Mouse (Mus musculus) hindbrain, embryonic 11.5 days (tissue): Measurements from ENCODE around the gene Treml1. TPM values are rescaled to one million over a fixed set of nuclear protein-coding genes. Genes with fewer than 3 reads are reported as not detected.
A peak's percentile ranks its signal among the peaks of the same experiment; 100 is the strongest.

Source experiments
- ATAC-seq: fragments of 200-750 bp; cut with Nextera tagmentation; 2 replicates; pipeline ENCODE4 v1.8.0; 2017; ENCODE audit warnings: mild to moderate bottlenecking, moderate TSS enrichment, moderate library complexity; ENCODE audit not compliant: low FRiP score
- DNase-seq: peaks from one replicate; pipeline ENCODE4 v3.0.0-alpha.2; 2015; ENCODE audit warnings: low spot score
- H3K27ac ChIP-seq: fragments of 300-500 bp; sonication (generic); 2 replicates; pipeline ENCODE4 v1.5.1; 2014; ENCODE audit warnings: mild to moderate bottlenecking, low read depth, low read length
- H3K27me3 ChIP-seq: fragments of 300-500 bp; sonication (generic); 2 replicates; pipeline ENCODE4 v1.6.1; 2014; ENCODE audit warnings: mild to moderate bottlenecking, low read length, moderate library complexity, mixed read lengths; ENCODE audit not compliant: control insufficient read depth, insufficient read depth
- H3K36me3 ChIP-seq: fragments of 300-500 bp; sonication (generic); 2 replicates; pipeline ENCODE4 v1.6.1; 2014; ENCODE audit warnings: mild to moderate bottlenecking, low read length, moderate library complexity, mixed read lengths; ENCODE audit not compliant: control insufficient read depth, insufficient read depth
- H3K4me1 ChIP-seq: fragments of 300-500 bp; sonication (generic); replicated peaks from 2 replicates; pipeline ENCODE4 v1.6.1; 2014; ENCODE audit warnings: low read length, mixed read lengths; ENCODE audit not compliant: control insufficient read depth, insufficient read depth
- H3K4me2 ChIP-seq: fragments of 300-500 bp; sonication (generic); replicated peaks from 2 replicates; pipeline ENCODE4 v1.6.1; 2014; ENCODE audit warnings: mild to moderate bottlenecking, low read depth, low read length
- H3K4me3 ChIP-seq: fragments of 300-500 bp; sonication (generic); 2 replicates; pipeline ENCODE4 v1.5.1; 2014; ENCODE audit warnings: low read depth, low read length
- H3K9ac ChIP-seq: fragments of 300-500 bp; sonication (generic); 2 replicates; pipeline ENCODE4 v1.6.1; 2014; ENCODE audit warnings: low read depth, low read length
- H3K9me3 ChIP-seq: fragments of 300-500 bp; sonication (generic); 2 replicates; pipeline ENCODE4 v1.6.1; 2016; ENCODE audit warnings: low read length; ENCODE audit not compliant: control insufficient read depth
- WGBS: fragments of 180-500 bp; shearing (Covaris S2); extraction: QIAGEN DNeasy Blood & Tissue Kit; methylation state at CpG from one replicate; pipeline ENCODE4 v1.1.7; 2014; 5-methylcytosine and 5-hydroxymethylcytosine counted together
- polyA plus RNA-seq: library from polyadenylated mRNA; unstranded; fragments of >200 nt; fragmentation: Nextera tagmentation; extraction: Ambion mirVana; gene quantifications from 2 replicates; pipeline ENCODE4 v1.2.1, GENCODE M21; 2014

The Treml1 gene
- polyA plus RNA-seq, 1 experiment from 2014 or later = 2.2 TPM

DNA sequence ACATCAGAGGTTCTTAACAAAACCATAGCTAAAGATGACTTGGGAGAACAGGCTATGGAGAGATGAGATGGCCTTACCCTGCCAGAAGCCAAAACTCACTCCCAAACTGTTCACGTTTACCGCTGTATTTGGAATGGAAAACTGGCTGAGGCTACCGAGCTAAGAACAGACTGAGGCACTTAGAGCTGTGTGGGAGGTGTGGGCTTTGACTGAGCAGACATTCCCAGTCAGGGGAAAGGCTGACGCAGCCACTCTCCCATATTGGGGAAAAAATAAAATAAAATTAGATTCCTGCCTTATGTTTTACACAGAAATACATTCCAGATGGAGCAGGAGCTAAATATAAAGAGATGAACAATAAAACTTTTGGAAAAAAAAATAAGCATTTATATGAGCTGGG, 33.1 kb upstream of the Treml1 start:
- H3K36me3 ChIP-seq = no peaks in the 10 kb centered on the region
- no peak overlapping the region for H3K27ac ChIP-seq
- ATAC-seq = no peak
- H3K9ac ChIP-seq = no peak overlapping the region
- no peaks in the 10 kb centered on the region for H3K27me3 ChIP-seq
- no peak for DNase-seq
- no peak overlapping the region for H3K4me3 ChIP-seq
- no peak overlapping the region for H3K4me2 ChIP-seq
- no peaks in the 10 kb centered on the region for H3K9me3 ChIP-seq
- 81% methylated on average over 4 of the region's 4 CpGs for WGBS
- H3K4me1 ChIP-seq = no peaks in the 10 kb centered on the region

DNA sequence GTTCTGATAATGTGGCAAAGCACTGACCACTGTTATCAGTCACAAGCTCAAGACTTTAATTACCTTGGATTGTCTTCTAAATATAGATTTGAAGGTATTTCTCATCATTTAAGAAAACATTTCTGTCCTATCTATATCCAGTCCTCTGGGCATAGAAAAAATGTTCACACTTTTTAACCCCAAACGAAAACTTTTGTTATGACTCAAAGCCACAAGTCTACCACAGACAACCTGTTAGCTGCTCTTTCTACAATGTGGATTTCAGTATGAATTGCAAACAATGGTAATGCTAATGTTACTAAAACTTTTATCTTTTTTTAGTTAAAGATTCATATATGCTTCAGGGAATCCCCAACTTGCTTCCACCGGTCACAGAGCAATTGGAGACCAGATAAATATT, 27.2 kb upstream of the Treml1 start:
- 95% methylated on average over 2 of the region's 2 CpGs for WGBS
- Histone ChIP-seq H3K4me2 (no peak overlapping the region), H3K4me3 (no peak overlapping the region), H3K27ac (no peak overlapping the region), H3K36me3 (no peaks in the 10 kb centered on the region), H3K4me1 (no peaks in the 10 kb centered on the region), H3K27me3 (no peaks in the 10 kb centered on the region), H3K9ac (no peak overlapping the region), H3K9me3 (no peaks in the 10 kb centered on the region)
- ATAC-seq = no peak
- DNase-seq = no peak

DNA sequence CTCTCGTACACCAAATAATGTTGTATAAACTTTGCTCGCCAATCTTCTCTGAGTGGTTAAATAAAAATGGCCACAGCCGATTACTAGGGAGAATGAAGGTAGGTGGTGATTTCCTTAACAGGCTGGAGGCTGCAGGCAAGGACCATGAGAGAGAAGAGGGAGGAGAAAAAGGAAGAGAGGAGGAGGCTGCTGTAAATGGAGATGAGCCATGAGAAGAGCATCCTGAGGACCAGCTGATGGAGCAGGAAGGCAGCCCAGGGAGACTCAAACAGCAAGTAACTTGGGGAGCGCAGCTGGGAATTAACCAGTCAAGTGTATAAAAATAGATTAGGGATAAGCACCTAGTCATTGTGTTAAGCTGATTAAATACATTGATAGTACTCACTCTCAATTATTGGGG, 25.5 kb upstream of the Treml1 start:
- no peak for ATAC-seq
- Histone ChIP-seq H3K4me1 (no peaks in the 10 kb centered on the region), H3K4me3 (no peak overlapping the region), H3K4me2 (no peak overlapping the region), H3K9me3 (no peaks in the 10 kb centered on the region), H3K36me3 (no peaks in the 10 kb centered on the region), H3K9ac (no peak overlapping the region), H3K27ac (no peak overlapping the region), H3K27me3 (no peaks in the 10 kb centered on the region)
- no peak for DNase-seq
- 90% methylated on average over 4 of the region's 4 CpGs for WGBS

DNA sequence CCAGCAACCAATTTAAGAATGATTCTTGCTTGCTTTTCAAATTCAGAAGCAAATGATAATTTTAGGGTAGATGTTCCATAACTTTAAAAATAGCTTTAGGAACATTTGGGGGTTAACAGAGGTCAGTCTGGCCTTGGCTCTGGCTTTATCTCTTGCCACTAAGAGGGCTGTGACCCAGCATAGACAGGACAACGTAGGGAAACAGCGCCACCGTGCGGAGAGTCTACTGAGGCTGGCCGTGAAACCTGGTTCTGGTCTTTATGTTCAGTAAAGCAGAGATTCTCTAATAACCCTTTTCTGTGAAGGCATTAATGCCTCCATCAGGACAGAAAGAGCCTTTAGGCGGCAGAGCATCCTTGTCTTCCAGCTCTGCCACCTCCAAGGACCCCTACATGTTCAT, 22.9 kb upstream of the Treml1 start:
- WGBS = 5% methylated on average over 6 of the region's 6 CpGs
- ATAC-seq = no peak

DNA sequence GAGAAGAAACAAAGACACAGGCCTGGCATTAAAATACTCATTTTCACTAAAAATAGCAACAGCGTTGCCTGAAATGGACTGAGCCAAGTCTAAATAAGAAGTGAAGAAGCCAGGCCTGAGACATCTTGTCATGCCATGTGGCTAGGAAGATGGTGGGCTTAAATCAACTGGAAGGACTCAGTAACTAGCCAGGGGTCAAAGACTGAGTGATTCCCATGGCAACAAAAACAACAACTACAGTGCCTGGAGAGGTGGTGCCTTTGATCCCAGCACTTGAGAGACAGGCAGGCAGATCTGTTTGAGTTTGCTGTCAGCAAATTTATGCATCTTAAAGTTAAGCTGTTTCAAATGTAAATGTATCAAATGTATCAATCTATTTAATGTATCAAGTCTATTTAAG, 19.4 kb upstream of the Treml1 start:
- Histone ChIP-seq H3K9ac (no peak overlapping the region), H3K4me1 (no peaks in the 10 kb centered on the region), H3K27me3 (no peaks in the 10 kb centered on the region), H3K9me3 (no peaks in the 10 kb centered on the region), H3K4me3 (no peak overlapping the region), H3K4me2 (no peak overlapping the region), H3K27ac (no peak overlapping the region), H3K36me3 (no peaks in the 10 kb centered on the region)
- DNase-seq (no peak), ATAC-seq (no peak)
- WGBS = 100% methylated on average over 1 of the region's 1 CpGs

More for the DNA sequence above, 22.9 kb upstream of the Treml1 start:
- no peaks in the 10 kb centered on the region for H3K27me3 ChIP-seq
- H3K9ac ChIP-seq = no peak overlapping the region
- no peak overlapping the region for H3K27ac ChIP-seq
- DNase-seq = peak; percentile 86
- no peaks in the 10 kb centered on the region for H3K4me1 ChIP-seq
- H3K4me3 ChIP-seq = no peak overlapping the region
- H3K4me2 ChIP-seq = no peak overlapping the region
- H3K36me3 ChIP-seq = no peaks in the 10 kb centered on the region
- no peaks in the 10 kb centered on the region for H3K9me3 ChIP-seq

DNA sequence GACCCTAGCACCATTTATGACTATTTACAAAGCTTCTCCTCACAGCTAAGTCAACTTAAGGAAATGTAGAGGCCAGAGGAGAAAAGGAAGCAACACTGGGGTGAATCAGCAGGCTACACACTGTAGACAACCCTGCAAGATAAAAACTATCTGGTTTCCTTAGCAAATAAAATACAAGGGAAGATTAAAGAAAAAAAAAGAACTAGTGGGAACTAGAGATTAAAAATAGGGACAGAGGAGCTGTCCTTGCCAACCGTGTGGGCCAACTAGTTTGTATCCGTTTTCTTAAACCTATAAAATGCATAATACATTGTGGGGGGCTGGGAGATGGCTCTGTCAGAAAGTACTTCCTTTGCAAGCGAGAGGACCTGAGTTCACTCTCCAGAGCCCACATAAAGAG, 17.8 kb upstream of the Treml1 start:
- Histone ChIP-seq H3K27me3 (no peaks in the 10 kb centered on the region), H3K4me3 (no peak overlapping the region), H3K4me1 (no peaks in the 10 kb centered on the region), H3K9me3 (no peaks in the 10 kb centered on the region), H3K4me2 (no peak overlapping the region), H3K9ac (no peak overlapping the region), H3K27ac (no peak overlapping the region), H3K36me3 (no peaks in the 10 kb centered on the region)
- no peak for DNase-seq
- ATAC-seq = no peak
- WGBS = 67% methylated on average over 3 of the region's 3 CpGs

DNA sequence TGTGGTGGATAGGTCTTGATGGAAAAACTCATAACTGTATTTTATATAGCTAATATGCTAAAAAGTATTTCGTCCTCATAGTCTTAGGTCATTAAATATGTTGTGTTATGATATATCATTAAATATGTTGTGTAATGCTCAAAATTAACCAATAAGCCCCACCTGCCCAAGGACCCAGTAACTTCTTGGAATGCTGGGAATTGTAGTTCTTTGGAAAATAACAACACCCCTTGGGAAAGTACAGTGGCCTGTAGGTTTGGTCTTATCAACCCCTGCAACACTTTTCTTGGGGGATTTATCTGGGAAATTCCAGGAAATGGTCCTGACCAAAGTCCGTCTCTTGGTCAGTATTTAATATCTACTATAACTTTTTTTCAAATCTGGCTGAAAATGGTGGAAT, 16.7 kb upstream of the Treml1 start:
- Histone ChIP-seq H3K36me3 (no peaks in the 10 kb centered on the region), H3K27ac (no peak overlapping the region), H3K9ac (no peak overlapping the region), H3K9me3 (no peaks in the 10 kb centered on the region), H3K4me2 (no peak overlapping the region), H3K4me1 (no peaks in the 10 kb centered on the region), H3K27me3 (no peaks in the 10 kb centered on the region), H3K4me3 (no peak overlapping the region)
- no peak for DNase-seq
- ATAC-seq = no peak
- WGBS = 94% methylated on average over 2 of the region's 2 CpGs

DNA sequence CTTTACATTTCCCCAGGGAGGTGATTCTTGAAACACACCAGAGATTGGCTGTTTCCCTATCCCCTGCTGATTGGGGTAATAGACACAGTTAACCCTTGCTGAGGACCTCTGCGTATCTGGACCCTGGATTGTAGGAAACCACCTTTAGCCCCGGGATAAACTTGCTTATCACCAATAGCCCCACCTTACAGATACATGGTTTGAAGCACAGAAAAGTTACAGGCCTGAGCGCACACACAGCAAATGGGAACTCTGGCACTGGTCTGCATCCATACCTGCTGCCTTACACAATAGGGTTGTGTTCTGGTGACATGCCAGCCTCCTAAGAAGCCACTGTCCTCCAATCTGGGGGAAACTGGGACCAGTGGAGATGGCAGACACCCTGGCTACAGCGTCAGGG, 13.9 kb upstream of the Treml1 start:
- H3K4me2 ChIP-seq = no peak overlapping the region
- no peak for ATAC-seq
- no peaks in the 10 kb centered on the region for H3K36me3 ChIP-seq
- no peak overlapping the region for H3K27ac ChIP-seq
- no peak overlapping the region for H3K4me3 ChIP-seq
- 89% methylated on average over 4 of the region's 4 CpGs for WGBS
- H3K4me1 ChIP-seq = no peaks in the 10 kb centered on the region
- no peak for DNase-seq
- H3K27me3 ChIP-seq = no peaks in the 10 kb centered on the region
- no peaks in the 10 kb centered on the region for H3K9me3 ChIP-seq
- no peak overlapping the region for H3K9ac ChIP-seq

DNA sequence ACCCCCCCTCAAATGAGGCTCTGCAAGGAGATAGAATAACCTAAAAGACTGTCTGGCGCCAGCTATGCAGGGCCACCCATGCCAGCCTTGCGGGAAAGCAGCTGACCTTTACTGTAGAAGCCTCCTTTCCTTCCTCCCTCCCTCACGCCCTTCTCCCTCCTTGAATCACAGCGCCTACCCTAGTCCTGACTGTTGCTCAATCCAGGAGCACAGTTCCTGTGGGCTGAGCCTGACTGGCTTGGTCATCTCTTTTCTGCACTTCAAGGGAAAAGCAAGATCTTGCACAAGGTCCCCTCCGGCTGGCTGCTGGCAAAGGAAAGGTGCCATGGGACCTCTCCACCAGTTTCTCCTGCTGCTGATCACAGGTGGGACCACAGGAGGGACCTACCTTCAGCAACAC, 13.5 kb upstream of the Treml1 start, which contains the start of gene Trem2:
Gene Trem2, plus strand, starts transcription at position 171 of the 400 bp plus-strand sequence.
- Histone ChIP-seq H3K4me1 (no peaks in the 10 kb centered on the region), H3K9ac (no peak within 1 kb of the TSS), H3K27me3 (no peaks in the 10 kb centered on the region), H3K9me3 (no peaks in the 10 kb centered on the region), H3K36me3 (no peaks in the 10 kb centered on the region), H3K27ac (no peak within 1 kb of the TSS), H3K4me3 (no peak within 1 kb of the TSS), H3K4me2 (no peak within 1 kb of the TSS)
- no peak for DNase-seq
- ATAC-seq = no peak
- WGBS = 84% methylated on average over 5 of the region's 5 CpGs
